Mouse (Mus musculus) layer of hippocampus, adult 2 months (tissue): ENCODE measurements at regions not wholly inside any gene's neighbourhood (a gene's known extent, or its start where the extent isn't known, plus 50 kb on each side); places are given as distances from the start of the nearest gene placed in this dataset.
A peak's percentile ranks its signal among the peaks of the same experiment; 100 is the strongest.

Source experiments
- DNase-seq, 2 experiments: peaks; one replicate each; pipeline ENCODE4 v3.0.0; 2022; ENCODE audit warnings: low spot score in 2 of 2
- H3K27ac ChIP-seq: fragments of 200-600 bp; 2 replicates; pipeline ENCODE4 v1.8.1; 2022
- H3K4me3 ChIP-seq: fragments of 200-600 bp; 2 replicates; pipeline ENCODE4 v1.8.1; 2022; ENCODE audit warnings: mild to moderate bottlenecking
- CTCF ChIP-seq: fragments of 200-600 bp; conservative IDR thresholded peaks from 2 replicates; pipeline ENCODE4 v1.8.1; 2022; ENCODE audit warnings: antibody characterized with exemption, mild to moderate bottlenecking, moderate library complexity

GRCm38 (mm10) chr3:41156562-41156961 lies 73.7 kb upstream of the Pgrmc2 start:
- Histone ChIP-seq H3K4me3 (no peak overlapping the region), H3K27ac (no peak overlapping the region)
- DNase-seq, result no peak
- TF ChIP-seq CTCF, result no peak

- no peak overlapping the region for H3K27ac ChIP-seq
- TF ChIP-seq CTCF, result no peak
- DNase-seq, result peak in 1 of 2 experiments; percentile 27
- H3K4me3 ChIP-seq, result no peak overlapping the region
Measured at GRCm38 (mm10) chr3:41155132-41155760, 72.4 kb upstream of the Pgrmc2 start.

GRCm38 (mm10) chr3:41154402-41154801 lies 71.6 kb upstream of the Pgrmc2 start:
- no peak overlapping the region for H3K4me3 ChIP-seq
- no peak for DNase-seq

GRCm38 (mm10) chr3:41151989-41152388 lies 69.1 kb upstream of the Pgrmc2 start:
- no peak for DNase-seq
- Histone ChIP-seq H3K4me3 (no peak overlapping the region), H3K27ac (no peak overlapping the region)
- TF ChIP-seq CTCF, result no peak

More at GRCm38 (mm10) chr3:41154402-41154801, 71.6 kb upstream of the Pgrmc2 start:
- H3K27ac ChIP-seq, result no peak overlapping the region
- no peak for TF ChIP-seq CTCF

GRCm38 (mm10) chr3:41140391-41140790 lies 57.5 kb upstream of the Pgrmc2 start:
- TF ChIP-seq CTCF, result no peak
- Histone ChIP-seq H3K27ac (no peak overlapping the region), H3K4me3 (no peak overlapping the region)
- DNase-seq, result no peak

- no peak for DNase-seq
- Histone ChIP-seq H3K4me3 (no peak overlapping the region), H3K27ac (no peak overlapping the region)
- TF ChIP-seq CTCF, result no peak
Measured at GRCm38 (mm10) chr3:41137931-41138330, 55.1 kb upstream of the Pgrmc2 start.

GRCm38 (mm10) chr3:41132889-41133288 lies 50.0 kb upstream of the Pgrmc2 start:
- TF ChIP-seq CTCF, result no peak
- no peak overlapping the region for H3K4me3 ChIP-seq
- DNase-seq, result no peak
- no peak overlapping the region for H3K27ac ChIP-seq
